Mouse (Mus musculus): ENCODE measurements around the gene Dhh.
A peak's percentile ranks its signal among the peaks of the same experiment; 100 is the strongest.

Gene Dhh

DNA sequence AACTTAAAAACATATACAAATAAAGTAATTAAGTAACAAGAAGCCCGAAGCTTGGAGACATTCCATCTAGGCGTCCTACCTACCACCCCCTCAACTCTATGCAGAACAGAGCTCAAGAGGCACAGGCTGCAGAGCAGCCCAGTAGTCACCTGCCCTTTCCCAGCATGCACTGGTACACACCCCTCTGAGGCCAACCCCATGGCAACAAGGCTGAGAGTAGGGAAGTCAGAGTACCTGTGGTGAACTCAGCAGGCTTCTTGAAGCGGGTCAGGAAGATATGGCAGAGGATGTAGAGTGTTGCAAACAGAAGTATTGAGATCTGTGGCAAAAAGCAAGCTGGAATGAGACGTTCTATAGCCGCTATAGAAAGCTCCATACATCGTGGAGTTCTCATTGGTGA is 16.6 kb upstream of the Dhh start:
- DNase-seq: no peak

DNA sequence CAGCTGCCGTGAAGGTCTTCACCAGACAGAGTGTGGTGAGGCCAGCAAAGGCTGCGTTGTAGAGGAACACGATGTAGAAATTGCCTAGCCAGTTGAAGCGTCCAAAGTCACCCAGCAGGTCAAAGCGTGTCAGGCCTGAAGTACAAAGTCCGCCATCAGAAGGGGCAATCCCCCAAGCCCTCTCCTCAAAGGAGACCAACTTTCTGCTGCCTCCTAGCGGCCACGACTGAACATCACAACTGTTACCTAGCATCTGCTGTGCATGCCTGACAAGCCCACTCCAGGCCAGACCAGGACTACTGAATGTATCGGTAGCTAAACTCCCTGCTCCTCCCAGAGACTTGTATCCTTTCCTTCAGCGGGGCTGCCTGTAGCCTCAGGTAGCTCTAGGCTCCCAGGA is 6.4 kb upstream of the Dhh start:
- no peak for DNase-seq

- no peak for DNase-seq
Observed at GRCm38 (mm10) chr15:98902600-98902999, 4.3 kb upstream of the Dhh start.

DNA sequence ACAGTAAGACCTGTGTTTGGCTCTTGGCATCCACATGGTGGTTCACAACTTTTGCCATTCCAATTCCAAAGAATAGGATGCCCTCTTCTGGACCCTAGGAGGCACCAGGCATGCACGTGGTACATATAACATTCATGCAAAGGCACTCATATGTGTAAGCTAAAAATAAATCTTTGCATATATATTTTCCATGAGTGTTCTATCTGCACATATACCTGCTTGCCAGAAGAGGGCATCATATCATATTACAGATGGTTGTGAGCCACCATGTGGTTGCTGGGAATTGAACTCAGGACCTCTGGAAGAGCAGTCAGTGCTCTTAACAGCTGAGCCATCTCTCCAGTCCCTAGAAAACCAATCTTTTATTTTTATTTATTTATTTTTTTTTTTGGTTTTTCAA is 3.2 kb upstream of the Dhh start:
- no peak for DNase-seq

GRCm38 (mm10) chr15:98897495-98897894 is 845 bp downstream of the Dhh start:
- DNase-seq: peak; percentile 54

DNA sequence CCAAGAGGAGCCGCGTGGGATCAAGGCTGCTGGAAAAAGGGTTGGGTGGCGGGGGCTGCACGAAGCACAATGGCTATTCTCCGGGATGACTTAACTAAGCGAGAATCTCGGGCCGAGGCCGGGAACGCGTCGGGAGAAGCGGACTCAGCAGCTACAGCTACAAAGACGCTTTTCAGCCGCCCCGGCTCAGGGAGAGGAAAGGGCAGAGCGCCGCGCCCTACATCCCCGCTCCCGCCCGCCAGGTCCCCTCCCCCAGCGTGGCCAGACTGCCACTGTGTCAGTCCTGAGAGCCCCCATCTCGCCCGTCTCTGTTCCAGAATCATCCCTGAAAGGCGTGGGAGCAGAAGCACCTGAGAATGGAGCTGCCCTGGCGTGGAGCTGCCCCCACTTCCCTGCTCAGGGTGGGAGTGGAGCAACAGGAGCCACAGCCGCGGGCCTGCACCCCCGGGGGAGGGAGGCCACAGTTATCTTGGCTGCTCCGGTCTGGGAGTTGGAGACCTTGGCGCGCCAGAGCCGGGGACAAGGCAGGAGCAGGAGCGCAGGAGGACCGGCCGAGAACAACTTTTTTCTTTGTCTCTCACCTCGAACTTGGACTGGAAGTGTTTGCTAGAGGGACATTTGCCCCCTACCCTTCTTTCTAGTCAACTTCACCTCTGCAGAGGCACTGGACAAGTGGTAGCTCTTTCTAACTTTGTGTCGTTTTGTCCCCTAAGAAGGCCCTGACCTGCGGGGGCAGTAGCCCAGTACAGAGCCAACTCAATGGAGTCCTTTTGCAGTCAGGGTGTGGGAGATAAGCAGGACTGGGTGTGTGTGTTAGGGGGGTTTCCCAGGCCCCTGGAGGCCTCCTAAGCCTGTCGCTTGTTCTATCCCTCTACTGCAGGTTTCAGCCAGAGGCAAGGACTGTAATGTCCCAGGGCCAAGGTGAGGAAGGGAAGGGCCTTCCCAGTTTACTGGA is 2.4 kb downstream of the Dhh start:
- peak; percentile 49 for DNase-seq

DNA sequence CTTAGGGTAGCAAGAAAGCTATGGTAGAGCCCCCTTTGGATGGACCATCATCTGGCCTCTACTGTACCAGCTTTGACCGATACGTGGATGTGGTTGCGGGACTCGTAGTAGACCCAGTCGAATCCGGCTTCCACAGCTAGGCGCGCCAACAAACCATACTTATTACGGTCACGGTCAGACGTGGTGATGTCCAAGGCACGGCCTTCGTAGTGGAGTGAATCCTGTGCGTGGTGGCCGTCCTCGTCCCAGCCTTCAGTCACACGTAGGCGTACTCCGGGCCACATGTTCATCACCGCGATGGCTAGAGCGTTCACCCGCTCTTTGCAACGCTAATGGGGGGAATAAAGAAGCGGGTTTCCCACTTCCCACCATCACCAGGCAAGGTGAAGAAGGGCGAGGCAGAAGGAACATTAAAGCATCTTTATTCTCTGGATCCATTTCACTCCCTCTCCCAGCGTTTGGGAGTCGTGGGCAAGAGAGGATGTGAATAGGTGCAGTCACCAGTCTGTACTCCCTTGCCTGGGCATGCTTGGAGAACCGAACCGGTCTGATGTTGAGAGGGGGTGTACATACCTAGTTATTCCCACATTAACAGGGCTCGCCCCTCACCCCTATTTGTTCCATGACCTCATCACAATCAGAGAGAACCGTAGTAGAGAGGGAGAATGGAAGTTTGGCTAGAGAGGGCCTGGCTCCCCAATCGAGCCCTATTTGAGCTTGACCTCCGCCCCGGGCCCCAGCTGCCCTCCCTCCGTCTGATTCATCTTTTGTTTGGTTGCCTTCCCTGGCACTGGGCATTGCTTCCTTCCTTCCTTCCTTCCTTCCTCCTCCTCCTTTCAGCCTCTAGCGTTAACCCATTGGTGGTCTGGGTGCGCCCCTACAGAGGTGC is 3.4 kb downstream of the Dhh start:
- no peak for DNase-seq

DNA sequence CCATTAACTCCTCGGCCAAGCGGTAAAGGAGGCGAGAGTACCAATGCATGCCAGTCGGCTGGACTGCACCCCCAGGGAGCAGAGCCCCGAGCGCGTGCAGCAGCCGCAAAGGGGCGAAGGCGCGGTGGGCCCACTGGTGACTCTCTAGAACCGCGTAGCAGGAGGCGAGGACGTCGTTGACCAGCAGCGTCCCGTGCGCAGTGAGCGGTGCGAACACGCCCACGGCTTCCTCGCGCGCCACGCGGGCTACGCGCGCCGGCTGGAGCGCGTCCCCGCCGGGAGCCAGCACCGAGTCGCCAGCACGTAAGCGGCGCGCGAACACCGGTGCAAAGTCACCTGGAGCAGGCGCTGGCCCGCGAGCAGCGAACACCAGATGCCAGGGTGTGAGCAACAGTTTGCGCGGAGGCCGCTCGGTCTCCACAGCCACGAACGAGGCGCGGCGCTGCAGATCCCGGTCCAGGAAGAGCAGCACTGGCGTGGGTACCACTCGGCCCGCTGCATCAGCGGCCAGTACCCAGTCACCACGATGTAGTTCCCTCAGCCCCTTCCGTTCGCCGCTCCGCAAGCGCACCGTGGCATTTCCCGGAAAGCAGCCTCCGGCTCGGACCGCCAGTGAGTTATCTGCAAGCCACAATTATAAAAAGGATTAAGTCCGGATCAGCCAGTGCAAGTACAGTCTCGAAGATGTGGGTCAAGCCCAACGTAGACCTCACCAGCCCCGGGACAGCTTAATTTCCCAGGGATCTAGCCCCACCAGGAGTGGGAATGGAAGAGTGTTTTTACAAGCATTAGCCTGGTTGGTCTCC is 4.2 kb downstream of the Dhh start, which contains the start of gene Rhebl1:
Gene Rhebl1 (minus strand): TSS at position 601 of the 806 bp plus-strand sequence.
- DNase-seq: peak; percentile 55

- no peak for DNase-seq
Observed at GRCm38 (mm10) chr15:98893036-98893435, 5.3 kb downstream of the Dhh start.

DNA sequence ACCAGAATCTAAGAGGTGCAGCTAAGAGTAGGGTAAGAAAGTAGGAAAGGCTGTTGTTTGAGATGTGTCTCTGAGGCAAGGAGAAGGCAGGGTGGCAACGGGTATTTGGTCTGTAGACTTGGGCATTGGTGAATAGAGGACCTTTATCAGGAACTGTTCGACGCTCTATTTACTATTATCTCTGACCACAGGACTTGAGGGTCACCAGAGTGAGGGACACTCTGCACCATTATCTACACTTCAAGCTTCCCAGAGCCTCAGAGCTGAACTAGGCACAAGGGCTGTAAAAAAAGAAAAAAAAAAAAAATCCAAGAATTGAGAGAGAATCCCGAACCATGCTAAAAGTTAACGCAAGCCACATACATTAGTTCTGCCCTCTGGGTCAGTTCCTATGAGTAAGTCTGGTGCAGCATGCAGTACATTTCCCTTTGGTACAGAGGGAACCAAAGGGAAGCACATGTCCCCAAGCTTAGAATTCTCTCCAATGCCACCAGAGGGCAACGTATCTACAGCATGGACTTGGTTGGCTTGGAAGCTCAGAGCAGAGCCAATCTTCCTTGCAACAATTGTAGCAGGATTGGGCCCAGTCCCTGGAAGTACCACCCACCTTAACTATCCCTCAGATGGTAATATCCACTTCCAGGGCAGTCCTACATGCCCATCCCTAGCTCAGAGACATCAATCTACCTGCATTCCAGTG is 6.3 kb downstream of the Dhh start:
- DNase-seq: peak; percentile 85

- DNase-seq: no peak
Observed at GRCm38 (mm10) chr15:98891198-98891742, 7.1 kb downstream of the Dhh start.

DNA sequence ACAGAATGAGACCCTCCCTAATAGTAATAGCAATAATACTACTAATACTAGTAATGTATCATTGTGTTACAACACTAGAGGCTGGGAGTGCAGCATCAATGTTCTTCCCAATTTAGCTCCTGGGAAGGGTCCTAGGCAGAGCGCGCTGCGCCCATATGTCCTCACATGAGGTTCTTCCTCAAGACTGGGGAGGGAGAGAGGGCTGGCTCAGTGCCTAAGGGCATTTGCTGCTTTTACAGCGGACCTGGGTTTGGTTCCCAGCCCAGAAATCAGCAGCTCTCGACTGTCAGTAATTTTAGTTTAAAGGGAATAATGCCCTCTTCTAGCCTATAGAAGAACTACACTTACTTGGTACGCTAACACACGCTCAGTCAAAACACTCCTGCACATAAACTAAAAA is 10.8 kb downstream of the Dhh start:
- no peak for DNase-seq

DNA sequence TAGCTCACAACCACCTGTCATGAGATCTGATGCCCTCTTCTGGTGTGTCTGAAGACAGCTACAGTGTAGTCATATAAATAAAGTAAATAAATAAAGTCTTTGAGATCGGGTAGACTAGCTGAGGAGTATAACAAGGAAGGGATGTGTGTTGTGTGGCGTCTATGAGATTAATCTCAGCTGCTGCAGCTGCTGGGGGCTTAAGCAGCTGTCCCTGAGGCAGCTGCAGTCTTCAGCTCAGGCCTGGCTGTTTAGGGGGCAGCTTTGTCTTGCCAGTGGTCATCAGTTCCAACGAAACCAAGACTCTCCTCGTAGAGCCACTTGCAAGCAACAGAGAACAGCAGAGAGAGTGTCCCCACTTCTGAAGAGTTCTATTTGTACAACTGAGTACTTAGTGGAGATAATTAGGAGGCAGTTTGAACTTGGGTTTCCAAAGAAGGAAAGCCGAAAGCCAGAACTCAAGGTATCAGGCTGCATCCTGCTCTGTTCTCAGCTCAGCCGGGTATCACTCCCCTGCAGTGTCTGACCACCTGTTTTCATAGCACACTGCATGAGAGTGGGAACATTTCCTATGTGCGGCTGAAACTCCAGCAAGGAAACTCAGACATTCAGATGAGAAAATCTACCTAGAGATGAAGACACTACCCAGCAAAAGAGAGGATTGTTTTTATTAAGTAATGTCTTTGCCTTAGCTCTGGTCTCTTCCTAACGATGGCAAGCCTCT is 11.5 kb downstream of the Dhh start:
- no peak for DNase-seq

- DNase-seq: no peak
Observed at GRCm38 (mm10) chr15:98884106-98884505, 14.2 kb downstream of the Dhh start.

GRCm38 (mm10) chr15:98883661-98884060 is 14.7 kb downstream of the Dhh start:
- DNase-seq: peak; percentile 71

DNA sequence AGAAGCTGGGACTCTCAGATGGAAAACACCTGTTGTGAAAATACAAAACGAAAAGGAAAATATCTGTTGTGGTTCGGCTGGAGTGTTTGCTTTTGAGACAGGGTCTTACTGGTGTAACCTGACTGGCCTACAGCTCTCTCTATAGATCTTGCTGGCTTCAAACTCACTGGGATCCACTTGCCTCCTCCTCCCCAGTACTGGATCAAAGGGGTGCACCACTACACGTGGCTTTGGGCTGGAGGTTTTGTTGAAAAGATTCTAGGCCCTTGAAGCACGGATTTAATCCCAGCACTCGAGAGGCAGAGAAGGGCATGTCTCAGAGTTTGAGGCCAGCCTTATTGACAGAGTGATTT is 16.7 kb downstream of the Dhh start:
- DNase-seq: no peak

GRCm38 (mm10) chr15:98880978-98881655 is 17.2 kb downstream of the Dhh start:
- peak; percentile 95 for DNase-seq

DNA sequence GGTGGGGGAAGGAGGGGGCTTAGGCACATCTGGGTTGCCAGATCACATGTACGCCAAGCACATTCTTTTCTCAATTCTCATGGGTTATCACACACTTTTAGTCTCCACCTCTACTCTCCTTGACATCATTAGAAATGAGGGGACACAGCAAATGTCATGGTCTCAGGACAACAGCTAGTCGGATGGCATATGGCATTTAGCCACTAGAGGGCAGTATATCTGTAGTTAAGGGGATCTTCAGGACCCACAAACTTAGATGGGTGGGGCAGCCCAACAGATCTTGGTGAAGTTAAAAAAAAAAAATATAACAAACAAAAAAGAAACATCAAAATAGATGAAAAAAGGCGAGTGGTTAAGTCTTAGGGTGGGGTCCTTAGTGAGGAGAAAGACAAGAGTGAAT is 21.0 kb downstream of the Dhh start:
- DNase-seq: peak; percentile 82

DNA sequence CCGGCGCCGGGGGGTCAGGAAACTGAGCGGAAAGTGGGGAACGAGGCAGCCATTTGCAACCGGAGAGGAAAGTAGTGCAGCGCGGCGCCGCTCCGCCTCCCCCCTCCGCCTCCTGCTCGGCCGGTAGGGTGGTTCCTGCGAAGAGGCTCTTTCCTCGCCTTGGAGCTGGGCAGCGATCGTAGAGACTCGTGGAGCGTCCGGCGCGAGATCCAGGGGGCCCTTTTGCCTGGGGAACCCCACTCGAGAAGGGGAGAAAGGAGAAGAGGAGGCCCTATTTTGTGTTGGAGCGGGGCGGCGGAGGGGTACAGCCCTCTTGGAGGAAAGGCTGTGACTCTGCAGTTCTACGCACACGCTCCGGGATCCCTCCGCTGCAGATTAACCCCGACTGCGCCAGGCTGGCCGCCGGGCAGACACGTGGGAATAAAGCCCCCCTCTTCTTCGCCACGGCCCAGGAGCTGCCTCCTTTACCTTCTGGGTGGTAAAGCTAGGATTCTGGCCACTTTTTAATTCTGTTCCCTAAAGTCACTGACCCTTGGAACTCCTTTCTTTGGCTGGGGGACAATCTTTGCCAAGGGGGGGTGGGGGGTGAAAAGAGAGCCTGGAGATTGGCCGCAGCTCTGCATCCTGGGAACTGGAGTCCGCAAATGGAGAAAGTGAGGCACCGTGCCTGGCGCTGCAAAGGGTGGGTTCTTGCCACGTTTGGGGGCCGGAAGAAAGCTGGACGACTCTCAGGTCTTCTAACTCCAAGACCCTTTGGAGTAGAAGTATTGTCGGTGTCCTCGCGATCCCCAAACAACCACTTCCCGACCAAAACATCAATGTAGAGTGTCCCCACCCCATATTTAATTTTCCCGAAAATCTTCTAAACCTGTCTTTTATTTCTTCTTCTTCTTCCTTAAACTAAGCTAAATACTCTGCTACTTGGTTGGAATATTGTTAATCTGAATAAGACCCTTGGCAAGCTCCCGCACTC is 26.1 kb downstream of the Dhh start:
- DNase-seq: peak; percentile 95
